Mouse (Mus musculus) pancreas, adult 10 weeks (tissue): Measurements from ENCODE around the gene Ppm1g. TPM values are rescaled to one million over a fixed set of nuclear protein-coding genes. Genes with fewer than 3 reads are reported as not detected.

ENCODE experiments used
- polyA plus RNA-seq: library from polyadenylated mRNA; stranded (reverse); fragments of 350-450 nt; fragmentation: Illumina TruSeq; extraction: RNeasy Lipid Tissue Mini Kit (QIAGEN cat#74804); gene quantifications from one replicate; pipeline ENCODE4 v1.2.3, GENCODE M21; 2015; ENCODE audit warnings: low read depth, low replicate concordance; ENCODE audit not compliant: insufficient read depth

The Ppm1g gene
- polyA plus RNA-seq = 12.2 TPM

DNA sequence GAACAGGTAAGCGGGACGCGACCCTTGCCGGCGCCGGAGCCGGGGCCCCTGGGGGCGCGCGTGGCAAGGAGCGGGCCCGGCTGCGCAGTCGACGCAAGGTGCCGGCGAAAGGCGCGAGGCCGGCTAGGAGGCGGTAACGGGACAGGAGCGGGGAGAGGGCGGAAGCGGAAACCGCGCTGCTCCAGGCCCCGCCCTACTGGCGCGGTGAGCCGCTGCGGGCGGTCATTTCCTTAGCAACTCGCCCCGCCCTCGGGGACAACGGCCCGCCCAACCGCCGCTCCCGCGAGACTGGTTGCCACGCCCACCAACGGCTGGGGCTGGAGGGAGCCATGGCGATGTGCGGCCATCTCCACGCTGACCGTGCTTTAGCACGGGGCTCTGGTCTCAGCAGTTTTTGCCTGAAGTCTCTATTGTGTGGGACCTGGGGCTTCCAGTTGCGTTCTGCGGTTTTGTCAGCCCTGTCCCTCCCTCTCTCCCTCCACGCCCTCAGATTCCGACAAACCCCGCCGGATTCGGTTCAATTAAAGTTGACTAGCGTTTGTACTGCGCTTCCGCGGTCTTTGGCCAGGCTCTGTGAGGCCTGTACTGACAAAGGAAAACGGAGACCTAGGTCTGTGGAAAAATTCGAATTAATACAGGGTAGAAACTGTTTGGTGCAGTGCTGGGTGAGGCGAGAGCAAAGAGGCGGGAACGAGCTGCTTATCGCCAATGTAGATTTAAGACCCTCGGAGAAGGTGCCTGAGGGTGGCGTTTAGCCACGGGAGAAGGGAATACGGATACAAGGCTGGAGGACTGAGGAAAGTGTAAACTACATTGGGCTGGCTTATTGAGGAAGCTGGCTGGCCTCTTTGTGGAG, at the start of gene Ppm1g:
TSS of gene Ppm1g (minus strand) at position 240 of the 856 bp plus-strand sequence.

DNA sequence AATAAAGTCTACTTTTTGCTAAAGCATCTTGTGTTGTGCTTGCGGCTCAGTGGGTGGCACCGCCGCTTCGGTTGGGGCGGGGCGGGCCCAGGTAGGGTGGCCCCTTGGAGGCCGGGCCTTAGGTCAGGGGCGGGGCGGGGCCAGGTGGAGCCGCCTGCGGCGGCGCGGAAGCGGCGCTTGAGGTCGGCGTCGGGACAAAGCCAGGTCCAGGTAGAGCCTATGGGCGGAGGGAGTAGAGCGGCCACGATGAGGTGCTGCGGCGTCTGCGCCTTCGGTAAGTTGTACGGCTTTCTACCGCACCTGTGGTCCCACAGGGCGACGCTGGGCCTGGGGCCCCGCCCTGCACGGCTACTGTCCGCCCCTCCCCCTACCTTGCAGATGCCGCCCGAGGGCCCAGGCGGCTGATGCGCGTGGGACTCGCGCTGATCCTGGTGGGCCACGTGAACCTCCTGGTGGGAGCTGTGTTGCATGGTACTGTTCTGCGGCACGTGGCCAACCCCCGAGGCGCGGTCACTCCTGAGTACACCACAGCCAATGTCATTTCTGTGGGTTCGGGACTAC, 31.1 kb upstream of the Ppm1g start, which contains the start of gene Krtcap3:
TSS of gene Krtcap3 (plus strand) at position 151 of the 561 bp plus-strand sequence.

DNA sequence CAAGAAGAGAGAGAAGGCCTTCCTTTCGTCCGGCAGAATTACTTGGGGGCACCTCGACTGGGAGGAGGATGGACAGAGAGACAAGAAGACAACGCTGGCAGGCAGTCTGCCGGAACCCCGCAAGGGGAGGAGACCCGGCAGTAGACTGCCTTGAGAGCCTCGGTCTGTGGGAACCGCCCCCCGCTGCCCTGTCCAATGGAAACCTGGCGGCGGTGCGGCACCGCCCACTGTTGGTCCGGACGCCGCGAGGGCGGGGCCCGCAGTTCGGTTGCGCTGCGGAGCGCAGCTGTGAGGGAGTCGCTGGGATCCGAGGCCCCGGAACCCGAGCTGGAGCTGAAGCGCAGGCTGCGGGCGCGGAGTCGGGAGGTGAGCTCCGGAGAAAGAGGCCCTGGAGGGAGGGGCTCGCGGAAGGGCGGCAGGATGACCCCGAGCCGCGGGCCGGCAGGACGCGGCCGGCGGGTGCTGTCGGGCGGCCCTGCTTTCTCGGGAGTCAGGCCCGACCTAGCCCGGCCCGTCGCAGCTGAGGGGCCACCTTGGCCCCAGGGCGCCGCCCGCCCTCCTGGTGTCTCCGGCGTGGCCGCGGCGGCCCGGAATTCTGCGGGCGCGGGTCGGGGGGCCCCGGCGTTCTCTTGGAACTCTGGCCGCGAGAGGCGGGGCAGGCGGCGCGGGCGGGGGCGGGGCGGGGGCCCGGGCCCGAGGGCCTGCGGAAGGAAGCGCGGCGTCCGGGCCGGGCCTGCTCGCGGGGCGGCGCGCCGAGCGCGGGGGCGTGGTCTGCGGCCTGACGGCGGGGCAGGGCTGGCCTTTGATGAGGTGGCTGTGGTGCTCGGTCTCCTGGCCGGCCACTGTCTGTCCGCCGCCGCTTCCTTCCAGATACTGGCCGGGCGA, 20.4 kb upstream of the Ppm1g start, which contains the start of the genes Nrbp1 and Gm9970:
TSS of gene Nrbp1 (plus strand) at position 228 of the 885 bp plus-strand sequence.
TSS of gene Gm9970 (minus strand) at position 596 of the 885 bp plus-strand sequence.

DNA sequence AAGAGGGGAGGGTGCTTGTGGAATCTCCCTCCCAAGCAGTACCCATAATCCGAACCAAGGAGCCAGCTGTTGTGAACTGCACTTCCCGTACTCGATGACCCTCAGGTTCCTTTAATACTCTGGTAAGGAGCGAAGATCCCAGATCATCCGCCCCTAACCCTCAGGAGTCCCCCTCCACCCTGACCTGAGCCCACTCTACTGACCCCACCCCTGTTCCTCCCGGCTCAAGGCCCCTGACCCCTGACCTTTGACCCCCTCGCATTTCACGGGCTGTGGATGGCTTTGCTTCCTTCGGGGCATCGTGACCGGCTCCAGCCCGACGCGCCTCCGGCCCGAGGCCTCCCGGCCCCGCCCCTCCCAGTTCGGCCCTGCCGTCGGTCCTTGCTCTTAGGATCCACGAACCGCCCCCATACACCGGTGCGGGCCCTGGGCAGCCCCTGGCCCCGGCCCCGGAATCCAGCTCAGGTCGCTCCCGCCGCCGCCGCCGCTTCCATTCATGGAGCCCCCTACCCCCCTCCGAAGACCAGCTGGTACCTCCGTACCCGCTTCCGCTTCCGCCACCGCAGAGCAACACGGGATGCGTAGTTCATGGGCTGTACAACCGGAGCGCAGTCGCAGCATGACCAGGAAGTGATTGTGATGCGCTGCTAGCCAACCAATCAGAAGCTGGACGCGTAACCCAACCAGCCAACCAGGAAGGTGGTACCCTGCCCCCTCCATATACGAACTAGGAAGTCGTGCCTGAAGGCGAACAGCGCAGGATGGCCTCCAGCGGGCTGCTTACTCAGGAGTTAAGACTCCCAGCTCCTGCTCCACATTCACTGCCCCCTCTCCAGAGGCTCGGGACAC, 18.5 kb downstream of the Ppm1g start, which contains the start of gene Zfp513:
TSS of gene Zfp513 (minus strand) at position 562 of the 849 bp plus-strand sequence.

DNA sequence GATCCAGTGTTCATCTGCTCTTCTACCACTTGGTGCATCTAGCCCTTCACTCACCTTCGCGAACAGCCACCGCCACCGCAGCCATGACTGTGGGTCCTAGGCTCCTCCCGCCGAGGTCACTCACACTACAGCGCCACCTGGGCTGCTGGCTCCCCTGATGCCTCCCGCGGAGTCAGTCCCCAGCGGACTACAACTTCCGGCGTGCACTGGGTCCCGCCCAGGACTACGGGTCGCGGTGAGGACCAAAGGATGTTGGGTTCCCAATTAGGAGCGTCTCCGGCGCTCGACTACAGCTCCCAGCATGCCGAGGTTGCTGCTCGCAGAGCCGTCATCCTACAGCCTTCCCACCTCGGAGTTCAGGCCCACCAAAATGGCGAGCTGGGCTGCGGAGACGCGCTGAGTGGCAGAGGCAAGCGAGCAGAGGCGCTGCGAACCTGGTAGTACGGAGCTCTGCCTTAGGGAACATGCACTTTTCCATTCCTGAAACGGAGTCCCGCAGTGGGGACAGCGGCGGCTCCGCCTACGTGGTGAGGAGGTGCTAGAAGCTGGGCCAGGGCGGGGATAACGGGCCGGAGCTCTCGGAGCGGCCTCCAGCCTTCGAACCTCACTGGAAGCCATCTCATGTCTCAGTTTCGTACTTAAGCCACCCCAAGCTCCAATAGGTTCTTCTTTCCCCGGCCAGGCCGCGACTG, 27.4 kb downstream of the Ppm1g start, which contains the start of the genes Snx17 and Eif2b4:
TSS of gene Snx17 (plus strand) at position 289 of the 692 bp plus-strand sequence.
TSS of gene Eif2b4 (minus strand) at position 492 of the 692 bp plus-strand sequence.

DNA sequence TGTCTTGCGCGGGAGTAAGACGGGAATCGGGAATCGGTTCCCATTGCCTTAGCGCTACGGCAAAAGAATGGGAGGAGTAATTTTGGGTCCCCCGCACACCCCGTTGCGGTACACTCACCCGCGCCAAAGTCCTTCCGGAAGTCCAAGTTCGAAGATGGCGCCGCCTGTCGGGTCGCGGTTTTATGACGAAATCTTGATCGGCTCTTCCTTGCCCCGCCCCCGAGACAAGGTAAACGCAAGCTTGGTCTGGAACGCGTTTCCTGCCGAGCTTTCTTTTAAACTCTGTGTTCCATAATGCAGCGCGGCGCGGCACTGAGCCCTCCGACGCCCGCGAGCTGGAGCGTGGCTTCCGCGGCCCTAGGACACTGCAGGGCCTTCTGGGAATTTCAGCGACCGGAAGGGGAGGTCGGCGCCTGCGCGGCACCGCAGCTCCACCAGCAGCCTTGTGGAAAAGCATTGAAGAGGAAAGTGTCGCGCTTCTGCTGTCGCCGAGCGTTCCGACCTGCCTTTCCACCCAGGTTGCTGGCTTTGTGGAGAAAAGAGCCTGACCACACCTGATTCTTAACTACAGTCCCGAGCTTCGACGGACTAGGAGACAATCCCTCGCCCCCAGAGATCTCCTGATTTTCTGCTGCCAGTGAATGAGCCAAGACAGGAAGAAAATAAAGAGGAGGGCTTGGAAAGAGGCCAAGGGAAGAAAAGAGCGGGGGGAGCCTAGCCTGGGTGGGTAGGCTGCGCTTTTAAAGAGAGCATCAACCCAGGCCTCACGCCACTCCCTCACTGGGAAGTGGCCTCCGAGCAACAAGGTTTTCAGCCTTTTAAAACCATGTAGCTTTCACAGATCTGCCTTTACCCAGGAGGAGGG, 40.5 kb downstream of the Ppm1g start, which contains the start of the genes Gm29609 and Gtf3c2:
TSS of gene Gm29609 (minus strand) at position 146 of the 865 bp plus-strand sequence.
TSS of gene Gtf3c2 (minus strand) at position 379 of the 865 bp plus-strand sequence.

DNA sequence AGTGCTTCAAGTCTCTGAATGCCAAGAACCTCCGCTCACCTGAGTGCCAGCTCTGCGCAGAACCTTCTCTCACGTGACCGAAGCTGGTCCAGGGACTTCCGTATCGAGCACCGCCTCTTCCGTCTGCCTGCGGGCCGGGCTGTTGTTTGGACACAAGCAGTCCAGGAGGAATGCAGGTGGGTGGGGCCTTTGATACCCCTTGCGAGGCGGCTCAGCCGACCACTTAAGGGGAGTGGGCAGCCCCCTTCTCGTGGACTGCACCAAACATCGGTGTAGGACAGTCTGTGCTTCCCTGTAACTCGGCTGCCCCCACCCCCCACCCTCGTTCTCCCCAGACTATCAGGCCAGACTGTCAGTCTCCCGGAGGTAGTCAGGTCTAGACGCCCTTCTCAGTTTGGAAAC, 66.3 kb downstream of the Ppm1g start, which contains the start of gene Mpv17:
TSS of gene Mpv17 (minus strand) at position 100 of the 402 bp plus-strand sequence.

Other genes with a start within 250 kb of the Ppm1g start
- 39.3 TPM for gene Atraid, start 172.4 kb downstream of the Ppm1g start, polyA plus RNA-seq
- 4.2 TPM for gene Slc5a6, start 171.8 kb downstream of the Ppm1g start, polyA plus RNA-seq
- 11.6 TPM for gene Cad, start 165.9 kb downstream of the Ppm1g start, polyA plus RNA-seq
- gene Dnajc5g, start 114.4 kb downstream of the Ppm1g start, polyA plus RNA-seq = not detected
- gene Slc30a3, start 112.5 kb downstream of the Ppm1g start, polyA plus RNA-seq = not detected
- not detected for gene Trim54, start 104.0 kb downstream of the Ppm1g start, polyA plus RNA-seq
- gene Ucn, start 81.9 kb downstream of the Ppm1g start, polyA plus RNA-seq = not detected
- 13.0 TPM for gene Mpv17, start 66.4 kb downstream of the Ppm1g start, polyA plus RNA-seq
- gene Gm29609, start 40.8 kb downstream of the Ppm1g start, polyA plus RNA-seq = 0.52 TPM
- 25.7 TPM for gene Gtf3c2, start 40.5 kb downstream of the Ppm1g start, polyA plus RNA-seq
- gene Snx17, start 27.5 kb downstream of the Ppm1g start, polyA plus RNA-seq = 15.2 TPM
- 17.1 TPM for gene Eif2b4, start 27.3 kb downstream of the Ppm1g start, polyA plus RNA-seq
- gene Zfp513, start 18.4 kb downstream of the Ppm1g start, polyA plus RNA-seq = 5.8 TPM
- 26.8 TPM for gene Nrbp1, start 20.2 kb upstream of the Ppm1g start, polyA plus RNA-seq
- not detected for gene Gm9970, start 20.5 kb upstream of the Ppm1g start, polyA plus RNA-seq
- 9.0 TPM for gene Krtcap3, start 31.0 kb upstream of the Ppm1g start, polyA plus RNA-seq
- 20.7 TPM for gene Ift172, start 70.4 kb upstream of the Ppm1g start, polyA plus RNA-seq
- gene Fndc4, start 75.4 kb upstream of the Ppm1g start, polyA plus RNA-seq = 2.1 TPM
- gene Gckr, start 76.8 kb upstream of the Ppm1g start, polyA plus RNA-seq = 1.1 TPM
- 7.0 TPM for gene Zfp512, start 231.7 kb upstream of the Ppm1g start, polyA plus RNA-seq